Mouse (Mus musculus) liver, embryonic 14.5 days (tissue): ENCODE results near the gene Hdac9. TPM values are rescaled to one million over a fixed set of nuclear protein-coding genes. Genes with fewer than 3 reads are reported as not detected.

Source experiments
- ATAC-seq: fragments of 200-750 bp; cut with Nextera tagmentation; 2 replicates; pipeline ENCODE4 v1.8.0; 2017; ENCODE audit warnings: moderate number of reproducible peaks, mild to moderate bottlenecking, moderate library complexity; ENCODE audit not compliant: insufficient read depth
- DNase-seq, 3 experiments: peaks; one replicate each; pipeline ENCODE4 v3.0.0-alpha.2; 2012 to 2013; ENCODE audit warnings: low read depth in 3 of 3, low spot score in 3 of 3
- H3K27ac ChIP-seq: fragments of 300-500 bp; sonication (generic); 2 replicates; pipeline ENCODE4 v1.5.1; 2014; ENCODE audit warnings: moderate library complexity, mild to moderate bottlenecking, control low read depth, inconsistent platforms
- H3K27me3 ChIP-seq: fragments of 300-500 bp; sonication (generic); 2 replicates; pipeline ENCODE4 v1.6.1; 2014; ENCODE audit warnings: mild to moderate bottlenecking, low read length, moderate library complexity; ENCODE audit not compliant: control insufficient read depth, insufficient read depth
- H3K36me3 ChIP-seq: fragments of 300-500 bp; sonication (generic); replicated peaks from 2 replicates; pipeline ENCODE4 v1.6.1; 2014; ENCODE audit warnings: low read depth; ENCODE audit not compliant: control insufficient read depth, insufficient read depth
- H3K4me1 ChIP-seq, 2 experiments: fragments of 200-500 bp in 1 of 2; fragments of 300-500 bp in 1 of 2; sonication (generic) in 1 of 2; replicated peaks; 2 replicates each; pipeline ENCODE4 v1.6.1; 2012 to 2014; ENCODE audit warnings: antibody characterized with exemption in 1 of 2, inconsistent platforms in 1 of 2, low read length in 1 of 2; ENCODE audit not compliant: control insufficient read depth in 2 of 2, insufficient read depth in 2 of 2
- H3K4me2 ChIP-seq: fragments of 300-500 bp; sonication (generic); 2 replicates; pipeline ENCODE4 v1.6.1; 2014; ENCODE audit warnings: low read depth, mild to moderate bottlenecking, control low read depth, moderate library complexity
- H3K4me3 ChIP-seq, 2 experiments: fragments of 200-500 bp in 1 of 2; fragments of 300-500 bp in 1 of 2; sonication (generic) in 1 of 2; 2 replicates each; pipeline ENCODE4 v1.5.1; 2012 to 2014; ENCODE audit warnings: low read depth in 2 of 2, low read length in 2 of 2, mild to moderate bottlenecking in 2 of 2, control low read depth in 1 of 2, inconsistent platforms in 1 of 2, moderate library complexity in 1 of 2; ENCODE audit not compliant: insufficient read depth in 1 of 2
- H3K9ac ChIP-seq: fragments of 300-500 bp; sonication (generic); replicated peaks from 2 replicates; pipeline ENCODE4 v1.6.1; 2014; ENCODE audit warnings: mild to moderate bottlenecking, control low read depth, moderate library complexity
- H3K9me3 ChIP-seq: fragments of 300-500 bp; sonication (generic); 2 replicates; pipeline ENCODE4 v1.6.1; 2016; ENCODE audit warnings: low read length, mixed read lengths; ENCODE audit not compliant: control insufficient read depth
- CTCF ChIP-seq: IDR thresholded peaks from 2 replicates; pipeline ENCODE4 v1.5.1; 2016; ENCODE audit warnings: antibody characterized with exemption, low read depth, control low read depth
- EP300 ChIP-seq: IDR thresholded peaks from 2 replicates; pipeline ENCODE4 v1.6.1; 2016; ENCODE audit warnings: antibody characterized with exemption, low read depth
- WGBS: fragments of 180-500 bp; shearing (Covaris S2); extraction: QIAGEN DNeasy Blood & Tissue Kit; methylation state at CpG from one replicate; pipeline ENCODE4 v1.1.7; 2014; ENCODE audit not compliant: insufficient replicate concordance; 5-methylcytosine and 5-hydroxymethylcytosine counted together
- polyA plus RNA-seq, 2 experiments: library from polyadenylated mRNA; depleted of rRNA in 1 of 2; stranded (reverse) in 1 of 2; unstranded in 1 of 2; fragments of >200 nt; fragmentation: Nextera tagmentation in 1 of 2; extraction: Ambion mirVana in 1 of 2; gene quantifications; 2 replicates each; pipeline versions ENCODE4 v1.2.1 to v1.2.3; 2012 to 2014

The Hdac9 gene
- polyA plus RNA-seq, 2 experiments: 1.3 to 1.4 TPM

- Histone ChIP-seq H3K27me3 (no peaks in the 10 kb centered on the region), H3K9ac (no peak overlapping the region), H3K36me3 (no peaks in the 10 kb centered on the region), H3K9me3 (no peaks in the 10 kb centered on the region), H3K4me3 (no peak overlapping the region), H3K27ac (no peak overlapping the region), H3K4me1 (peaks cover 0 to 5% of the 10 kb centered on the region in 2 experiments; a peak in 1 of 4 replicates), H3K4me2 (no peak overlapping the region)
- ATAC-seq: no peak
- DNase-seq: no peak
- TF ChIP-seq EP300 (no peak), CTCF (no peak)
- WGBS: 14% methylated on average over 10 of the region's 10 CpGs
These were observed 105.0 kb downstream of the Hdac9 start for GRCm38 (mm10) chr12:34811673-34812613.

GRCm38 (mm10) chr12:34810221-34810620, 106.7 kb downstream of the Hdac9 start:
- TF ChIP-seq CTCF (no peak), EP300 (no peak)
- Histone ChIP-seq H3K9ac (no peak overlapping the region), H3K36me3 (no peaks in the 10 kb centered on the region), H3K27me3 (no peaks in the 10 kb centered on the region), H3K27ac (no peak overlapping the region), H3K9me3 (no peaks in the 10 kb centered on the region), H3K4me1 (peaks cover 0 to 5% of the 10 kb centered on the region in 2 experiments; a peak in 1 of 4 replicates), H3K4me3 (no peak overlapping the region), H3K4me2 (no peak overlapping the region)
- DNase-seq (no peak), ATAC-seq (no peak)
- 41% methylated on average over 2 of the region's 2 CpGs for WGBS

GRCm38 (mm10) chr12:34808180-34808579, 108.7 kb downstream of the Hdac9 start:
- DNase-seq: no peak
- no peak for ATAC-seq
- no peak overlapping the region for H3K9ac ChIP-seq
- whole genome bisulfite sequencing: 52% methylated on average over 1 of the region's 1 CpGs
- no peaks in the 10 kb centered on the region for H3K9me3 ChIP-seq
- no peak overlapping the region for H3K4me2 ChIP-seq
- no peaks in the 10 kb centered on the region for H3K36me3 ChIP-seq
- TF ChIP-seq EP300 (no peak), CTCF (no peak)
- peaks cover 0 to 5% of the 10 kb centered on the region in 2 experiments; a peak in 1 of 4 replicates for H3K4me1 ChIP-seq
- H3K4me3 ChIP-seq: no peak overlapping the region
- H3K27me3 ChIP-seq: no peaks in the 10 kb centered on the region
- H3K27ac ChIP-seq: no peak overlapping the region

GRCm38 (mm10) chr12:34806528-34806927, 110.4 kb downstream of the Hdac9 start:
- Histone ChIP-seq H3K9me3 (no peaks in the 10 kb centered on the region), H3K27me3 (no peaks in the 10 kb centered on the region), H3K27ac (no peak overlapping the region), H3K4me3 (no peak overlapping the region), H3K4me1 (peaks cover 0 to 2% of the 10 kb centered on the region in 2 experiments; a peak in 1 of 4 replicates), H3K9ac (no peak overlapping the region), H3K4me2 (no peak overlapping the region), H3K36me3 (no peaks in the 10 kb centered on the region)
- no peak for ATAC-seq
- no peak for TF ChIP-seq CTCF
- no peak for DNase-seq

GRCm38 (mm10) chr12:34803721-34804120, 113.2 kb downstream of the Hdac9 start:
- H3K9ac ChIP-seq: no peak overlapping the region
- ATAC-seq (no peak), DNase-seq (no peak)
- H3K36me3 ChIP-seq: no peaks in the 10 kb centered on the region
- no peak overlapping the region for H3K4me3 ChIP-seq
- H3K27me3 ChIP-seq: no peaks in the 10 kb centered on the region
- no peak overlapping the region for H3K4me2 ChIP-seq
- no peaks in the 10 kb centered on the region for H3K9me3 ChIP-seq
- H3K27ac ChIP-seq: no peak overlapping the region
- TF ChIP-seq CTCF (no peak), EP300 (no peak)
- WGBS: 31% methylated on average over 2 of the region's 2 CpGs
- H3K4me1 ChIP-seq: no peaks in the 10 kb centered on the region
